Comparison of ENCODE assay signal across 19 mouse cellular contexts in genomic region chr2:91635486-91635885, GRCm38 (mm10). TPM values are rescaled to one million over a fixed set of nuclear protein-coding genes. Genes with fewer than 3 reads are reported as not detected.
DNase-seq lines count a peak whose midpoint lies in the region; ATAC-seq and TF ChIP-seq lines count a peak whose summit lies in the region.
"Had no signal": no experiment of that assay in that cellular context is flagged by ENCODE, and none has a peak within 500 bp of the region (broad histone marks: within the 10 kb centered on the region; RNA-seq: fewer than 3 reads in every experiment).

No protein-coding gene starts in this region.

- peak overlapping the region; percentile 29 for H3K27ac ChIP-seq in cerebellum, adult 2 months (ENCODE audit: insufficient read depth, low read length)
- no peak overlapping the region for H3K27ac ChIP-seq in midbrain, embryonic 11.5 days (ENCODE audit: low read depth, low read length)
- H3K27ac ChIP-seq in midbrain, embryonic 13.5 days: no peak overlapping the region
- peak overlapping the region; percentile 59 for H3K27ac ChIP-seq in liver, embryonic 12.5 days
- peak overlapping the region; percentile 44 for H3K27ac ChIP-seq in stomach, embryonic 14.5 days (ENCODE audit: low read length)
- H3K27ac ChIP-seq: embryonic facial prominence, embryonic 12.5 days; heart, adult 2 months; limb, embryonic 13.5 days had no signal

- no peak for TF ChIP-seq CTCF in cerebellum, adult 2 months (IDR thresholded peaks at IDR 0.05; ENCODE audit: borderline replicate concordance, insufficient read depth, low read depth, low read length)

- H3K9ac ChIP-seq in midbrain, embryonic 11.5 days (ENCODE audit: low read length): no peak overlapping the region
- no peak overlapping the region for H3K9ac ChIP-seq in midbrain, embryonic 13.5 days (replicated peaks)
- H3K9ac ChIP-seq in liver, embryonic 12.5 days: peak overlapping the region; percentile 54
- H3K9ac ChIP-seq in stomach, embryonic 14.5 days (replicated peaks; ENCODE audit: low read depth, low read length): no peak overlapping the region
- H3K9ac ChIP-seq: embryonic facial prominence, embryonic 12.5 days; limb, embryonic 13.5 days had no signal

- H3K4me2 ChIP-seq in midbrain, embryonic 11.5 days: no peak overlapping the region
- no peak overlapping the region for H3K4me2 ChIP-seq in midbrain, embryonic 13.5 days (replicated peaks)
- H3K4me2 ChIP-seq in liver, embryonic 12.5 days: peak overlapping the region; percentile 57
- H3K4me2 ChIP-seq in stomach, embryonic 14.5 days (replicated peaks; ENCODE audit: low read depth, low read length): no peak overlapping the region
- H3K4me2 ChIP-seq: embryonic facial prominence, embryonic 12.5 days; limb, embryonic 13.5 days had no signal

- no peaks in the 10 kb centered on the region for H3K9me3 ChIP-seq in midbrain, embryonic 11.5 days (ENCODE audit: control insufficient read depth, low read length)
- no peaks in the 10 kb centered on the region for H3K9me3 ChIP-seq in midbrain, embryonic 13.5 days
- H3K9me3 ChIP-seq in liver, embryonic 12.5 days (replicated peaks): no peaks in the 10 kb centered on the region
- H3K9me3 ChIP-seq in stomach, embryonic 14.5 days (ENCODE audit: control insufficient read depth, low read depth, low read length): no peaks in the 10 kb centered on the region
- H3K9me3 ChIP-seq: embryonic facial prominence, embryonic 12.5 days; limb, embryonic 13.5 days had no signal

- no peak for ATAC-seq in midbrain, embryonic 11.5 days (ENCODE audit: low FRiP score)
- no peak for ATAC-seq in midbrain, embryonic 13.5 days
- ATAC-seq in liver, embryonic 12.5 days: no peak
- ATAC-seq in stomach, embryonic 14.5 days (ENCODE audit: insufficient number of reproducible peaks, insufficient read depth, low FRiP score, low read depth): no peak
- ATAC-seq: activated CD4-positive, CD25-positive, alpha-beta regulatory T cell, adult 4 months; hindbrain, embryonic 16.5 days; Patski had no signal

- WGBS in cerebellum, adult 2 months: 79% methylated on average over 11 of the region's 11 CpGs
- WGBS in midbrain, embryonic 11.5 days: 87% methylated on average over 11 of the region's 11 CpGs
- WGBS in midbrain, embryonic 13.5 days: 88% methylated on average over 11 of the region's 11 CpGs
- WGBS in liver, embryonic 12.5 days (ENCODE audit: insufficient replicate concordance): 61% methylated on average over 11 of the region's 11 CpGs
- WGBS in stomach, embryonic 14.5 days: 89% methylated on average over 11 of the region's 11 CpGs

- no peak overlapping the region for H3K4me3 ChIP-seq in cerebellum, adult 2 months (replicated peaks; ENCODE audit: insufficient read depth, low read depth, low read length)
- H3K4me3 ChIP-seq in midbrain, embryonic 11.5 days (ENCODE audit: low read depth, low read length): no peak overlapping the region
- H3K4me3 ChIP-seq in midbrain, embryonic 13.5 days (replicated peaks): no peak overlapping the region
- peak overlapping the region; percentile 42 for H3K4me3 ChIP-seq in liver, embryonic 12.5 days
- H3K4me3 ChIP-seq in stomach, embryonic 14.5 days (ENCODE audit: low read depth, low read length): no peak overlapping the region
- H3K4me3 ChIP-seq: embryonic facial prominence, embryonic 12.5 days; heart, adult 2 months; limb, embryonic 13.5 days had no signal

- no peak for TF ChIP-seq POLR2A in cerebellum, adult 2 months (IDR thresholded peaks at IDR 0.05; ENCODE audit: borderline replicate concordance, insufficient read depth, low read length)

- no peak for DNase-seq in cerebellum, adult 2 months
- no peak for DNase-seq in cerebellum, adult 9-11 months
- DNase-seq in midbrain, embryonic 11.5 days (ENCODE audit: low spot score, missing footprints): peak; percentile 67
- DNase-seq in right cerebral cortex, postnatal 4 days: no peak
- no peak for DNase-seq in kidney, postnatal 36 days
- DNase-seq: adrenal gland, postnatal 14 days; heart, adult 2 months; heart, postnatal 10 days; kidney, adult 18-20 months; kidney, postnatal 10 days; lung, postnatal 10 days had no signal

- no peaks in the 10 kb centered on the region for H3K27me3 ChIP-seq in cerebellum, adult 2 months (ENCODE audit: control insufficient read depth, insufficient read depth, low read length)
- H3K27me3 ChIP-seq in midbrain, embryonic 11.5 days (ENCODE audit: control insufficient read depth, insufficient read depth, low read length): no peaks in the 10 kb centered on the region
- H3K27me3 ChIP-seq in midbrain, embryonic 13.5 days: no peaks in the 10 kb centered on the region
- H3K27me3 ChIP-seq in liver, embryonic 12.5 days (replicated peaks): peaks cover 2% of the 10 kb centered on the region; the same call in 1 of the 2 replicates
- no peaks in the 10 kb centered on the region for H3K27me3 ChIP-seq in stomach, embryonic 14.5 days (ENCODE audit: control insufficient read depth, insufficient read depth, low read length)
- H3K27me3 ChIP-seq: embryonic facial prominence, embryonic 12.5 days; limb, embryonic 13.5 days; Patski had no signal

- no peaks in the 10 kb centered on the region for H3K36me3 ChIP-seq in midbrain, embryonic 11.5 days (ENCODE audit: control insufficient read depth, insufficient read depth, low read length)
- H3K36me3 ChIP-seq in midbrain, embryonic 13.5 days: no peaks in the 10 kb centered on the region
- H3K36me3 ChIP-seq in liver, embryonic 12.5 days: no peaks in the 10 kb centered on the region
- H3K36me3 ChIP-seq in stomach, embryonic 14.5 days (ENCODE audit: control insufficient read depth, insufficient read depth, low read length): no peaks in the 10 kb centered on the region
- H3K36me3 ChIP-seq: embryonic facial prominence, embryonic 12.5 days; limb, embryonic 13.5 days had no signal

- H3K4me1 ChIP-seq in cerebellum, adult 2 months (ENCODE audit: control insufficient read depth, insufficient read depth, low read length): peaks cover 21% of the 10 kb centered on the region
- no peaks in the 10 kb centered on the region for H3K4me1 ChIP-seq in midbrain, embryonic 11.5 days (ENCODE audit: control insufficient read depth, insufficient read depth, low read length)
- no peaks in the 10 kb centered on the region for H3K4me1 ChIP-seq in midbrain, embryonic 13.5 days (replicated peaks)
- H3K4me1 ChIP-seq in liver, embryonic 12.5 days: peaks cover 43% of the 10 kb centered on the region
- H3K4me1 ChIP-seq in stomach, embryonic 14.5 days (ENCODE audit: control insufficient read depth, insufficient read depth, low read length): 0 out of 2 replicates have a peak, but pooled peaks cover 8% of the 10 kb centered on the region
- H3K4me1 ChIP-seq: embryonic facial prominence, embryonic 12.5 days; limb, embryonic 13.5 days had no signal

RNA-seq across cellular contexts. Expression of gene F2, which starts 0.7 kb away (rescaled TPM):
- 0.28 and 0.33 TPM in 2 replicates for polyA plus RNA-seq in cerebellum, adult 2 months (2012; rRNA removed)
- polyA plus RNA-seq in midbrain, embryonic 11.5 days (2014; fragmentation: Nextera tagmentation; extraction: Ambion mirVana): 0.07 TPM in 1 of 2 replicates, not detected in the other
- polyA plus RNA-seq in midbrain, embryonic 13.5 days (2015; fragmentation: Nextera tagmentation; extraction: Ambion mirVana): 0.32 TPM in 1 of 2 replicates, not detected in the other
- 121 and 125 TPM in 2 replicates for polyA plus RNA-seq in liver, embryonic 12.5 days (2016; fragmentation: Nextera tagmentation; extraction: Ambion mirVana)
- polyA plus RNA-seq in stomach, embryonic 14.5 days (2014; fragmentation: Nextera tagmentation; extraction: Ambion mirVana): 0.13 and 0.61 TPM in 2 replicates
- polyA plus RNA-seq: heart, adult 2 months; Patski had no signal

RNA-seq across cellular contexts. Expression of gene Zfp408, which starts 14.1 kb away (rescaled TPM):
- polyA plus RNA-seq in cerebellum, adult 2 months (2012; rRNA removed): 14.4 and 15.6 TPM in 2 replicates
- polyA plus RNA-seq in midbrain, embryonic 11.5 days (2014; fragmentation: Nextera tagmentation; extraction: Ambion mirVana): 6.3 and 7.5 TPM in 2 replicates
- 14.0 and 14.6 TPM in 2 replicates for polyA plus RNA-seq in midbrain, embryonic 13.5 days (2015; fragmentation: Nextera tagmentation; extraction: Ambion mirVana)
- 5.0 and 5.9 TPM in 2 replicates for polyA plus RNA-seq in liver, embryonic 12.5 days (2016; fragmentation: Nextera tagmentation; extraction: Ambion mirVana)
- 7.6 and 8.7 TPM in 2 replicates for polyA plus RNA-seq in stomach, embryonic 14.5 days (2014; fragmentation: Nextera tagmentation; extraction: Ambion mirVana)

RNA-seq across cellular contexts. Expression of gene Arhgap1, which starts 14.2 kb away (rescaled TPM):
- 40.8 and 45.9 TPM in 2 replicates for polyA plus RNA-seq in cerebellum, adult 2 months (2012; rRNA removed)
- 69.7 and 75.8 TPM in 2 replicates for polyA plus RNA-seq in midbrain, embryonic 11.5 days (2014; fragmentation: Nextera tagmentation; extraction: Ambion mirVana)
- 89.0 and 90.4 TPM in 2 replicates for polyA plus RNA-seq in midbrain, embryonic 13.5 days (2015; fragmentation: Nextera tagmentation; extraction: Ambion mirVana)
- polyA plus RNA-seq in liver, embryonic 12.5 days (2016; fragmentation: Nextera tagmentation; extraction: Ambion mirVana): 59.8 and 66.1 TPM in 2 replicates
- 147 and 154 TPM in 2 replicates for polyA plus RNA-seq in stomach, embryonic 14.5 days (2014; fragmentation: Nextera tagmentation; extraction: Ambion mirVana)

Comparison
In these comparisons a context has a peak if more than half of its experiments do, and no peak if none do; other contexts are left out.
1. H3K27ac ChIP-seq: peak in cerebellum, adult 2 months (single experiment), liver, embryonic 12.5 days (single experiment) and stomach, embryonic 14.5 days (single experiment); none in midbrain, embryonic 11.5 days (single experiment) and midbrain, embryonic 13.5 days (single experiment).
2. RNA of gene F2, which starts 0.7 kb away (polyA plus RNA-seq): 121 to 125 TPM in liver, embryonic 12.5 days; 0.13 to 0.61 TPM in stomach, embryonic 14.5 days, 0.28 to 0.33 TPM in cerebellum, adult 2 months, 0.07 TPM in midbrain, embryonic 11.5 days and 0.32 TPM in midbrain, embryonic 13.5 days; every median in the first group is over 10 times any median in the second.